Mouse (Mus musculus): Measurements from ENCODE around the gene Cdc5l. TPM values are rescaled to one million over a fixed set of nuclear protein-coding genes. Genes with fewer than 3 reads are reported as not detected.

The Cdc5l gene
- polyA plus RNA-seq, 1 experiment = 5.0 TPM

GRCm38 (mm10) chr17:45454794-45455193 lies 21.3 kb upstream of the Cdc5l start:
- TF ChIP-seq GATA1 (IDR thresholded peaks at IDR 0.05; ENCODE audit: low read length) = no peak

GRCm38 (mm10) chr17:45452271-45452670 lies 18.7 kb upstream of the Cdc5l start:
- no peak for TF ChIP-seq GATA1 (IDR thresholded peaks at IDR 0.05; ENCODE audit: low read length)

- no peak for TF ChIP-seq GATA1 (IDR thresholded peaks at IDR 0.05; ENCODE audit: low read length)
Observed at GRCm38 (mm10) chr17:45450153-45450552, 16.6 kb upstream of the Cdc5l start.

GRCm38 (mm10) chr17:45449586-45449985 lies 16.0 kb upstream of the Cdc5l start:
- no peak for TF ChIP-seq GATA1 (IDR thresholded peaks at IDR 0.05; ENCODE audit: low read length)

GRCm38 (mm10) chr17:45447063-45447462 lies 13.5 kb upstream of the Cdc5l start:
- no peak for TF ChIP-seq GATA1 (IDR thresholded peaks at IDR 0.05; ENCODE audit: low read length)

GRCm38 (mm10) chr17:45445923-45446322 lies 12.4 kb upstream of the Cdc5l start:
- no peak for TF ChIP-seq GATA1 (IDR thresholded peaks at IDR 0.05; ENCODE audit: low read length)

- TF ChIP-seq GATA1 (IDR thresholded peaks at IDR 0.05; ENCODE audit: low read length) = no peak
Observed at GRCm38 (mm10) chr17:45434262-45434590, 689 bp upstream of the Cdc5l start.

- TF ChIP-seq GATA1 (IDR thresholded peaks at IDR 0.05; ENCODE audit: low read length) = no peak
Observed at GRCm38 (mm10) chr17:45432706-45433398, 685 bp downstream of the Cdc5l start.

GRCm38 (mm10) chr17:45432007-45432406 lies 1.5 kb downstream of the Cdc5l start:
- no peak for TF ChIP-seq GATA1 (IDR thresholded peaks at IDR 0.05; ENCODE audit: low read length)

GRCm38 (mm10) chr17:45417387-45417786 lies 16.1 kb downstream of the Cdc5l start:
- TF ChIP-seq GATA1 (IDR thresholded peaks at IDR 0.05; ENCODE audit: low read length) = no peak

- TF ChIP-seq GATA1 (IDR thresholded peaks at IDR 0.05; ENCODE audit: low read length) = no peak
Observed at GRCm38 (mm10) chr17:45408719-45409118, 24.8 kb downstream of the Cdc5l start.

GRCm38 (mm10) chr17:45406281-45406680 lies 27.3 kb downstream of the Cdc5l start:
- TF ChIP-seq GATA1 (IDR thresholded peaks at IDR 0.05; ENCODE audit: low read length) = no peak

- TF ChIP-seq GATA1 (IDR thresholded peaks at IDR 0.05; ENCODE audit: low read length) = no peak
Observed at GRCm38 (mm10) chr17:45403207-45403606, 30.3 kb downstream of the Cdc5l start.

- TF ChIP-seq GATA1 (IDR thresholded peaks at IDR 0.05; ENCODE audit: low read length) = no peak
Observed at GRCm38 (mm10) chr17:45402601-45403000, 30.9 kb downstream of the Cdc5l start.

GRCm38 (mm10) chr17:45402126-45402525 lies 31.4 kb downstream of the Cdc5l start:
- no peak for TF ChIP-seq GATA1 (IDR thresholded peaks at IDR 0.05; ENCODE audit: low read length)

GRCm38 (mm10) chr17:45401126-45401905 lies 32.2 kb downstream of the Cdc5l start:
- TF ChIP-seq GATA1 (IDR thresholded peaks at IDR 0.05; ENCODE audit: low read length) = no peak

- no peak for TF ChIP-seq GATA1 (IDR thresholded peaks at IDR 0.05; ENCODE audit: low read length)
Observed at GRCm38 (mm10) chr17:45398021-45398420, 35.5 kb downstream of the Cdc5l start.

All from G1E-ER4 (cell line).